Mouse (Mus musculus) activated CD4-positive, CD25-positive, alpha-beta regulatory T cell, adult 4 months (primary cell): ENCODE data around the gene Pard3. TPM values are rescaled to one million over a fixed set of nuclear protein-coding genes. Genes with fewer than 3 reads are reported as not detected.
"Not testable (repeated sequence)": the region's sequence is repeated elsewhere in the genome, so short reads cannot be mapped to it uniquely, and the experiment has no call there.

Source experiments
- ATAC-seq: one replicate; pipeline ENCODE4 v1.8.0; 2017
- polyA plus RNA-seq, 2 experiments: library from polyadenylated mRNA; unstranded; fragments of 100-300 nt; shearing (Covaris generic); gene quantifications; one replicate each; pipeline ENCODE4 v1.2.1; 2017

Pard3 gene
- polyA plus RNA-seq, 2 experiments from 2014 or later, result 0.13 to 0.61 TPM

GRCm38 (mm10) chr8:127140945-127141344, 77.3 kb downstream of the Pard3 start:
- ATAC-seq, result no peak

GRCm38 (mm10) chr8:127143641-127144040, 79.9 kb downstream of the Pard3 start:
- ATAC-seq, result no peak

DNA sequence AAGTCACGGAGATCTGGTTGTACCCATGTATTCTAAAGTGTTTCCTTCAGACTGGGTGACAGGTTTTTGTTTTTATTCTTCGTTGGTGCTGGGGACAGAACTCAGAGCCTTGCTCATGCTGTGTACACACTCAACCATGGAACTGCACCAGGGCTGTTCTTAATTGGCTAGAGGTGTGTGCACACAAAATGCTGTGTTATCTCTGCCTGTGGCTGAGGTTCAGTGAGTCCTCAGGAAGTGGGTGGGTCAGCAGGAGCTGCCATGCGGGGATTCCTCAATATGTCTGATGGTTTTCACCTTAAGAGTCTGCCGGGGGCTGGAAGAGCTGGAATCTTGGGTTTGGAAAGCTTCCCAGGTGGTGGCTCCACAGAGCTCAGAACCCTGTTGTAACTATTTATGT, 80.9 kb downstream of the Pard3 start:
- ATAC-seq, result no peak

- no peak for ATAC-seq
These were observed 81.4 kb downstream of the Pard3 start for GRCm38 (mm10) chr8:127145135-127145534.

DNA sequence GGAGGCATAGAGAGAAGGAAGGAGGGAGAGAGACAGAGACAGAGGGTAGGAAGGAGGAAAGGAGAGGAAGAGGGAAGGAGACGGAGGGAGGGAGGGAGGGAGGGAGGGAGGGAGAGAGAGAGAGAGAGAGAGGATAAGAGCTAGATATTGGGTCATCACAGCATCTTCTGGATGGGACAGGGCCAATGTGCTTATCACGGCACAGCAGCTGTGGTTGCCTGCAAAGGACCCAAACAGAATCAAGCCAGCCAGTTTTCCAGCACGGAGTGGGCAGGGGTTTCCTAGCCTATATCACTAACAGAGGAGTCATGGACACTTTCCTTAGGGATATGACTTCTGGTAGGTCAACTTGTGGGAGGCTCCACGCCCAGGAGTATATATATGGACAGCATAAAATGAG, 82.4 kb downstream of the Pard3 start:
- no peak for ATAC-seq

DNA sequence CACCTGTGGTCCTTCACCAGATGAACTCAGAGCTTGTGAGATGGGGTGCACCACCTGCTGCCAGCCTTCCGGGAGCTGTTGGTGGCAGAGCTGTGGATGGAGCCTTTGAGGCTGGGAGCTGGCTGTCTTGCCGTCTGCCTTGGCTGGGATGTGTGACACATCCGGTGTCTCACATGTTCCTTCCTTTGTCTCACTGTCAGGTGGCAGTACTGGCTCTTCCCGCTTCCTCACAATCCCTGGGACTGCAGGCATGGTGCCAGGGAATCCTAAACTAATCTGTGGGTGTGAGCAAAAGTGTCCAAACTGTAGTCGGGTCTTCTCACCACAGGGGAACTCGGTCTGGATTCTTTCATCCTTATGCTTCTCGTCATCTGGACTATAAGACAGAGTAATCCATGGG, 85.1 kb downstream of the Pard3 start:
- no peak for ATAC-seq

DNA sequence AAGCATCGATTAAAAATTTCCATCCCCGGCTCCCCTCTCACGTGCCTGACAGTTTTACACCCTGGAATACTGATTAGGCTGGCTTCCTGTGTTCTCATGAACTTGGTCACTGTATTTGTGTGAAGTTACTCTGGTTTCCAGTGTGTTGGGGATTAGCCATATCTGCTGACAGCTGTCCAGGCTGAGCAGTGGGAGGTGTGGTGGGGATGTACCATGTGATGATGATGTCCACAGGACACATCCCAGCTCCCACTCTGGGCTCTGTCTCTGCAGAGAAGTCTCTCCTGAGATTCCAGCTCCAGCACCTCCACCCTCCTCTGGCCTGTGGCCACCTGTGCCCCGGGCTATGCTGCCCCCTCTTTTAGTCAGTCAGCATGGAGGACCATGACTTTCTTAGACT, 87.0 kb downstream of the Pard3 start:
- ATAC-seq, result no peak

DNA sequence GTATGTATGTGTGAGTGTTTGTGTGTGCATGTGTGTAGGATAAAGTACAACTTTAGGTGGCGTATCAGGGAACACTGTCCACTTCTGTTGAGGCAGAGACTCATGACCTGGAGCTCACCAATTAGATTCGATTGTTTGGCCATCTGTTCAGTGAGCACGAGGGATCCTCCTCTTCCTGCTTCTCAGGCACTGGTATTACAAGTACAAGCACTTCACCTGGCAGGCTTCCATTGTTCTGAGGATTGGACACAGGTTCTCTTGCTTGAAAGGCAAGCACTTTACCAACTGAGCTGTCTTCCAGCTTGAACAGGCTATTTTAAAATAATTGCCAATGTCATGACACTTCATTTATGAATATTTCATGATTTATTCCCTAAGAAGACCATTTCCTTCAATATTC, 88.0 kb downstream of the Pard3 start:
- ATAC-seq, result no peak

DNA sequence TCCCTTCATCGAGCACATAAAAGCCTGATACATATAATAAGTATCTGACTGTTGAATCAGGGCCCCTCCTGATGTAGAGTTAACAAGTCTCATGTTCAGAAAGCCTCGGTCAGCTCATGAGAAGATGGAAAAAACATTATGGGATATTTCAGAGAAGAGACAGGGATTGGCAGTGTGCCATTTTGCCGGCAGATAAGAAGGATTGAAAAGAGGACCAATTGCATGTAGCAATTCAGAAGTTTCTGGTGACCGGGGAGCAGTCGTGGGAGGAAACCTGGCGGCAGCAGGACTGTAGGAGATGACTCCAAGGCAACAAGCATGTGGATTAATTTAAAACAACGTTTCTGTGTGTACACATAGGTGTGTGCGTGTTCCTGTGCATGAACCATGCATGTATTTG, 93.4 kb downstream of the Pard3 start:
- ATAC-seq, result no peak

- ATAC-seq, result no peak
These were observed 95.8 kb downstream of the Pard3 start for GRCm38 (mm10) chr8:127159421-127159966.

DNA sequence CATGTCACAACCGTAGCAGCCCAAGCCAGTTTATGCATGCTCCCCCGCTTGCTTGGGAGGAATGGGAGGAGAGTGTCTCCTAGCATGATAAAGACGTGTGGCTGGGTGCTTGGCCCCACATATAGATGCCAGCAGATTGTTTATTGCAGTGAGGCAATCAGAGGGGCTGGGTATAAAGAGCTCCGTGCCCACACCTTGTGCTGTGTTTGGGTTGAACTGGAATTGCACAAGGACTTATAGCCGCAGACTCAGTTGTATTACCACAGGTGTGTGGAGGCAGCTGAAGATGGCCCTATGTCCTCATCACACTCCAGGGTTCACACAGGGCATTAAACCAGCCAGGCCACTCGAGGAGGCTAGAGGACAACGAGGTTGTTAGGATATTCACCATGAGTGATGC, 98.2 kb downstream of the Pard3 start:
- ATAC-seq, result no peak

GRCm38 (mm10) chr8:127162821-127163220, 99.1 kb downstream of the Pard3 start:
- no peak for ATAC-seq

DNA sequence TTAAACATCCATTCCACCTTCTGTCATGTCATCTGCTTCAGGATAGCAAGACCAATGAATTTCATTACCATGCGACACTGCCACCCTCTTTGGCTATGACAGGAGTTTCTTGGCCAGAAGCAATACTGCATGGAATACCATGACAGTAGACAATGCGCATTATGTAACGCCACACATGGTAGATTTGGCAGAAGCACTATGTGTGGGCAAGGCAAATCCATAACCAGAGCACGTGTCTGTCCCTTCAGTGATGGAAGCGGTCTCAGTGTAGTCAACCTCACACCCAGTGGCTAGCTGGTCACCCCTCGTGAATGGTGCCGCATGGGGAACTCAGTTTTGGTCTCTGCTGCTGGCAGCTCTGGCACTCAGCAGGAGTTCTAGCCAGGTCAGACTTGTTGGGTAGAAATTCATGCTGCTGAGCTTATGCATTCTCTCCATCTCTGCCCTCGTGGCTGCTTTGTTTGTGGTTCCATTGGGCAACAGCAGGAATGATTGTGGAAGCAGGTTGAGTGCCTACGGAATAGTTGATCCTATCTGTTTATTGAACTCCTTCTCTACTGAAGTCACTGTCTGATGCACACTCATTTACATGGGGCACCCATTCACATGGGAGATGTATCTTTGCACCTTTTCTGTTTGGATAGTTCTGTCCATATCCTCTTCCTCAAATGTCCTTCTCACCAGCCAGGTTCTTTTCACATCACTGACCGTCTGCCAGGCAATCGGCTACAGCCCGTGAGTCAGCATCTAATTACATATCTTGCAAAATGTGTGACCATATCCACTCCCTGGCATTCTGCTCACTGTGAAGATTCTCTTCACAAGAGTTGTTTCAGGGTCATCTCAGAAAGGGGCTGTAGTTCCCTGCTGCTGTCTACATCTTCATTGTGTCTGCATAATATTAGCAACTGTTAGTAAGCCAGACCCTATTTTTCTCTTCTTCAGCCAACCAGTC, 100.9 kb downstream of the Pard3 start:
- ATAC-seq, result no peak

- no peak for ATAC-seq
These were observed 104.8 kb downstream of the Pard3 start for GRCm38 (mm10) chr8:127168496-127168895.

GRCm38 (mm10) chr8:127169361-127169760, 105.7 kb downstream of the Pard3 start:
- ATAC-seq, result no peak

DNA sequence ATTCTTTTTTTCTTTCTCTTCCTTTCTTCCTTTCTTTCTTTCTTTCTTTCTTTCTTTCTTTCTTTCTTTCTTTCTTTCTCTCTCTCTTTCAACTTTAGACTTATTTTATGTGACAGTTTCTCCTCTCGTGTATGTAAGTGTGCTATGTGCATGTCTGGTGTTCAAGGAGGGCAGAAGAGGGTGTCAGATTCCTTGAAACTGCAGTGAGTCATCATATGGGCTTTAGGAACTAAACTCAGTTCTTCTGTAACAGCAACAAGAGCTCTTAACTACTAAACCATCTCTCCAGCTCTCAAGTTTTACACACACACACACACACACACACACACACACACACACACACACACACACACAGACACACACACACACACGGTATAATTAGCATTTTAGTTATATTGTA, 106.7 kb downstream of the Pard3 start:
- ATAC-seq, result not testable (repeated sequence)

GRCm38 (mm10) chr8:127170930-127171329, 107.2 kb downstream of the Pard3 start:
- ATAC-seq, result no peak

DNA sequence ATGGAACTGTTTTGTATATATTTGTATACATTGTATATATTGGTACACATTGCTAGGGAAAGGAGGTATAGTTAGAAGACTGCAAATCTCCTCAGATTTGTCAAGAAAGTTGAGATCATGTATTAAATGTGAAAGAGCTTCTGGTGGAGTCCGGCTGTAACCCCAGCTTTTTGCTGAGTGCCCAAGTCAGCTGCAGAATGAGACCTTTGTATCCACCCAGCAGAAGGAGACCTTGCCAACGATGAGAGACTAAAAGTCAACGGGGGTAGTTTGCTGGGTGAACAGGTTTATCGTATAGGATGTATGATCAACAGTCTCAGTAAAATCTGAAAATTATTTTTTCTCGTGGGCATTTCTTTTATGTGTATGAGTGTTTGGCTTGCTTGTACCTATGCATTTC, 109.8 kb downstream of the Pard3 start:
- no peak for ATAC-seq

DNA sequence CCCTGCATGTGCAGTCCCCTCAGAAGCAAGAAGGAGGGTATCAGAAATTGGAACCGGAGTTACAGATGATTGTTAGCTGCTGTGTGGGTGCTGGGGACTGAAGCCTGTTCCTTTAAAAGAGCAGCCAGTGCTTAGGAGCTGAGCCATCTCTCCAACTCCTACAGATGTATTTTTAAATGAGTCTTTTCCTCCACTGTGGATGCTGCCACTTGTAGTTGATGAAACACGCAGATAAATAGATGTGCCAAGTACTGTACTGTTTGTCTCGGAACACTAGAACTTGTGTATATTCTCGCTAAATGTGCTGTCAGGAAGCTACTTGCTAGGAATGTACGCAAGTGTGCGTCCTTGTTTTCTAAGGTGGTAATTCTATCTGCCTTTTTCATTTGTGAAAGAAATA, 110.7 kb downstream of the Pard3 start:
- no peak for ATAC-seq

DNA sequence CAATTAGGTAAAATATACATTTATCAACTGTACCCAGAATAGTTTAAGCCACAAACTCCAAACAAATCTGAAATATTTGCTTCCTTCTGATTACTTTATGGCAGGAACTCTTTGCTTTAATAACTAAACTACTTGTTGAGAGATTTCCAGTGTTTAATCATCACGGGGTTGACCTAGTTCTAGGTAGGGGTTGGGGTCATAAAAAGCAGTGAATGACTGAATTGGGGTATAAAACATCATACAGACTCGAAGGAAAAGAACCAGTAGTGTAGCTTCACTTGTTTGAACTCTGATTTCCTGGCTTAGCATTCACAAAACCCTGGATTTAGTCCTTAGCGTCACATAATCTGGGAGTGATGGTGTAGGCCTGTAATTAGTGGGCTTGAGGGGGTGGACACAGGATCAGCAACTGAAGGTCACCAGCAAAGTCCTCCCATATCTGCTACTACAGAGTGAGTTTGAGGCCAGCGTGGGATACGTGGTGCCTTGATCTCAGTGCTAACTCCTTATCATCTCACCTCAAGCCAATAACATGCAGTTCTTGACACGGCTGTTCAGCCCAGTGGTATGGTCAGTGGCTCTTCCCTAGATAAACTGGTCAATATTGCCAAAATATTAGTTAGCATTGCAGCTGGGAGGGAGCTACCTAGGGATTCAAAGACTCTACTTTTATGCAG, 111.6 kb downstream of the Pard3 start:
- ATAC-seq, result no peak

DNA sequence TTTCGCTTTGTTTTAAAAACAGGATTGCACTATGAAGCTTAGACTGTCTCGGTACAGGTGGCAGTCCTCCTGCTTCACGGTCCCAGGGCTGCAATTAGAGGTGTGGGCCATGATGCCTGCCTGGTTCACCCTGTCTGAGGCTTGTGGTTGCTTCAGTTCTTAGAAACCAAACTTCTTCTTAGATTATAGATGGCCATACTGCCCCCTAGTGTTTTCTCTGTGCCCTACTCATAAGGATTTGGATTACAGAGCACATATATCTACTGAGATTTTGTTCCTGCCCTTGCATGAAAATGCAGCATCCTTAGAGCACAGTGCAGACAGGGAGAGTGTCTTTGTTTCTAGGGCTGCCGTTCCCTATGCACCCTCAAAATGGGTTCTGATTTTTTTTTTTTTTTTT, 114.9 kb downstream of the Pard3 start:
- no peak for ATAC-seq

DNA sequence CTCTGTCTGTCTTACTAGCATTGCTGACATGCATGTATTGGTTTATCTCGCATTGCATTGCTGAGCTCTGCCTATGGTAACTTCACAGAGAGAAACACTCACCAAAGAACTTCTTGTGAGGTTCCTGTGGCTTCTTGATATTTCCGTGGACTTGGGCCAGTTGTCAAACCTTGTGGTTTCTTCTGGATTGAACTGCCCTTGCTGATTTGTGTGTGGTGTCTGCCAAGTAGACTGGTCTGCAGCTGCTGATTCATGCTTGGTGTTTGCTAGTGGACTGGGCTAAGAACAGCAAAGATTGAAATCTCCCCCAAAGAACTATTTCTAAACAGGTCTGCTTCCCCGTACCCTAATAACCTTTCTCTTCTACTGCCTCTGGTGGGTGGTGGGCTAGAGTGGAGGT, 117.6 kb downstream of the Pard3 start:
- ATAC-seq, result no peak

DNA sequence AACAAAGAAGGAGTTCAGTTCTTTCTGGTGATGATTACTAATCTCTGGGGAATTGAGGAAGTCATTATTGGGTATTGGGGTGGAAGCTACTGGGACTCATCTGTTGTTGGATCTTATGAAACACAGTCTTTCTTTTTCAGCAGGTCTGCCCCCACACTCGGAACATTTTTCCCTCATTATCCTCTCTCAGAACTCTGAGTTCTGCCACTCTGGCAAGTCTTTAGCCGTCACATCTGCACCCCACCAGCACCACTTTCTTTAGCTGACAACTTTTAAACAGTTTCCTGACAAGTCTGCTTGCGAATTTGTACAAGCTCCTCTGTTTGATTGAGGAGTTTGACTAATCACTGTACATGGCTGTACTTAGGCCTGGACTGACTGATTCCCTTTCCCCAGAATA, 118.4 kb downstream of the Pard3 start:
- no peak for ATAC-seq

GRCm38 (mm10) chr8:127183533-127183932, 119.8 kb downstream of the Pard3 start:
- ATAC-seq, result no peak
